Mouse (Mus musculus): Measurements from ENCODE around the gene A1bg.

DNA sequence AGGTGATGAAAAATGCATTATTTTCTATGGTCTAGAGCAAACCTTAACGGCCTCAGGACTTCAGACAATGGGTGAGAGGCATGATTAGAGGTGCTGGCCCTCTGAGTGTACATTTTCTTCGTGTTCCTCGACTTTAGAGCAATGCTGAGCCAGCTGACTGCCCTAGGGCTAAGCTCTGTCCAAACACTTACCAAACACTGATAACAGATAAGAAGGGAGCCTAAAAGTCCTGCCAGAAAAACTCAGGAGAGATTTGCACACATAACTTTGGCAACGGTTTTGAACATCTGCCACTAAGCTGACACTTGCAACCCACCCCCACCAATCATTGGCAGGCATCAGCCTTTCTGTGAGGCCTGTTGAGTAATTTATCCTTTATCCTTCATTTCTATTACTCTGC lies 2.9 kb upstream of the A1bg start:
- TF ChIP-seq CTCF (IDR thresholded peaks at IDR 0.05) = no peak
- TF ChIP-seq EP300 (IDR thresholded peaks at IDR 0.05) = no peak
